Mouse (Mus musculus): ENCODE results near the gene Gm21915. TPM values are rescaled to one million over a fixed set of nuclear protein-coding genes. Genes with fewer than 3 reads are reported as not detected.
A peak's percentile ranks its signal among the peaks of the same experiment; 100 is the strongest.

Gene Gm21915
- polyA plus RNA-seq, 1 experiment from 2014 or later: not detected

- no peaks in the 10 kb centered on the region for H3K36me3 ChIP-seq (replicated peaks; ENCODE audit: insufficient read depth, low read length)
- TF ChIP-seq EP300 (IDR thresholded peaks at IDR 0.05; ENCODE audit: low read depth) (no peak), CTCF (IDR thresholded peaks at IDR 0.05; ENCODE audit: low read depth) (no peak)
- no peak overlapping the region for H3K4me3 ChIP-seq (ENCODE audit: low read depth, low read length)
- no peak overlapping the region for H3K27ac ChIP-seq (ENCODE audit: low read depth)
- no peak overlapping the region for H3K9ac ChIP-seq (replicated peaks)
- 76% methylated on average over 12 of the region's 12 CpGs for WGBS (ENCODE audit: insufficient replicate concordance)
- ATAC-seq (no peak), DNase-seq (no peak)
- H3K9me3 ChIP-seq (ENCODE audit: low read length): no peaks in the 10 kb centered on the region
- no peaks in the 10 kb centered on the region; the same call in 1 of the 2 replicates for H3K4me1 ChIP-seq (ENCODE audit: insufficient read depth)
- H3K4me2 ChIP-seq (ENCODE audit: low read depth, low read length): no peak overlapping the region
- H3K27me3 ChIP-seq (ENCODE audit: insufficient read depth, low read length): no peaks in the 10 kb centered on the region
Observed at GRCm38 (mm10) chr9:40708448-40709140, 38.2 kb downstream of the Gm21915 start.

- H3K4me2 ChIP-seq (ENCODE audit: low read depth, low read length): no peak overlapping the region
- no peaks in the 10 kb centered on the region for H3K9me3 ChIP-seq (ENCODE audit: low read length)
- H3K27me3 ChIP-seq (ENCODE audit: insufficient read depth, low read length): no peaks in the 10 kb centered on the region
- no peak overlapping the region for H3K9ac ChIP-seq (replicated peaks)
- no peaks in the 10 kb centered on the region for H3K36me3 ChIP-seq (replicated peaks; ENCODE audit: insufficient read depth, low read length)
- H3K4me1 ChIP-seq (ENCODE audit: insufficient read depth): no peaks in the 10 kb centered on the region; the same call in 1 of the 2 replicates
- TF ChIP-seq EP300 (IDR thresholded peaks at IDR 0.05; ENCODE audit: low read depth): no peak
- TF ChIP-seq CTCF (IDR thresholded peaks at IDR 0.05; ENCODE audit: low read depth): no peak
- ATAC-seq (no peak), DNase-seq (no peak)
- no peak overlapping the region for H3K4me3 ChIP-seq (ENCODE audit: low read depth, low read length)
- H3K27ac ChIP-seq (ENCODE audit: low read depth): no peak overlapping the region
- 64% methylated on average over 7 of the region's 7 CpGs for WGBS (ENCODE audit: insufficient replicate concordance)
Observed at GRCm38 (mm10) chr9:40709141-40709537, 38.7 kb downstream of the Gm21915 start.

GRCm38 (mm10) chr9:40709587-40709986, 39.2 kb downstream of the Gm21915 start:
- no peaks in the 10 kb centered on the region for H3K36me3 ChIP-seq (replicated peaks; ENCODE audit: insufficient read depth, low read length)
- no peak overlapping the region for H3K9ac ChIP-seq (replicated peaks)
- H3K9me3 ChIP-seq (ENCODE audit: low read length): no peaks in the 10 kb centered on the region
- DNase-seq (no peak), ATAC-seq (no peak)
- H3K27ac ChIP-seq (ENCODE audit: low read depth): no peak overlapping the region
- H3K4me2 ChIP-seq (ENCODE audit: low read depth, low read length): no peak overlapping the region
- H3K27me3 ChIP-seq (ENCODE audit: insufficient read depth, low read length): no peaks in the 10 kb centered on the region
- no peaks in the 10 kb centered on the region; the same call in 1 of the 2 replicates for H3K4me1 ChIP-seq (ENCODE audit: insufficient read depth)
- WGBS (ENCODE audit: insufficient replicate concordance): 71% methylated on average over 3 of the region's 3 CpGs
- H3K4me3 ChIP-seq (ENCODE audit: low read depth, low read length): no peak overlapping the region
- TF ChIP-seq EP300 (IDR thresholded peaks at IDR 0.05; ENCODE audit: low read depth): no peak
- no peak for TF ChIP-seq CTCF (IDR thresholded peaks at IDR 0.05; ENCODE audit: low read depth)

GRCm38 (mm10) chr9:40709991-40710390, 39.6 kb downstream of the Gm21915 start:
- Histone ChIP-seq H3K4me1 (ENCODE audit: insufficient read depth) (no peaks in the 10 kb centered on the region; the same call in 1 of the 2 replicates), H3K4me2 (ENCODE audit: low read depth, low read length) (no peak overlapping the region), H3K36me3 (replicated peaks; ENCODE audit: insufficient read depth, low read length) (no peaks in the 10 kb centered on the region), H3K27me3 (ENCODE audit: insufficient read depth, low read length) (no peaks in the 10 kb centered on the region), H3K27ac (ENCODE audit: low read depth) (no peak overlapping the region), H3K9ac (replicated peaks) (no peak overlapping the region), H3K9me3 (ENCODE audit: low read length) (no peaks in the 10 kb centered on the region), H3K4me3 (ENCODE audit: low read depth, low read length) (no peak overlapping the region)
- DNase-seq (no peak), ATAC-seq (no peak)
- WGBS (ENCODE audit: insufficient replicate concordance): 46% methylated on average over 3 of the region's 3 CpGs
- TF ChIP-seq EP300 (IDR thresholded peaks at IDR 0.05; ENCODE audit: low read depth) (no peak), CTCF (IDR thresholded peaks at IDR 0.05; ENCODE audit: low read depth) (no peak)

GRCm38 (mm10) chr9:40711654-40712053, 41.2 kb downstream of the Gm21915 start:
- WGBS (ENCODE audit: insufficient replicate concordance): 48% methylated on average over 4 of the region's 4 CpGs
- DNase-seq (peak; percentile 22), ATAC-seq (peak; percentile 71; the same call in 1 of the 2 replicates)
- no peaks in the 10 kb centered on the region; the same call in 1 of the 2 replicates for H3K4me1 ChIP-seq (ENCODE audit: insufficient read depth)
- H3K27me3 ChIP-seq (ENCODE audit: insufficient read depth, low read length): no peaks in the 10 kb centered on the region
- H3K27ac ChIP-seq (ENCODE audit: low read depth): 0 out of 2 replicates have a peak overlapping the region, but pooled peaks have one; percentile 0
- H3K9ac ChIP-seq (replicated peaks): no peak overlapping the region
- H3K9me3 ChIP-seq (ENCODE audit: low read length): no peaks in the 10 kb centered on the region
- H3K4me3 ChIP-seq (ENCODE audit: low read depth, low read length): no peak overlapping the region
- no peaks in the 10 kb centered on the region for H3K36me3 ChIP-seq (replicated peaks; ENCODE audit: insufficient read depth, low read length)
- H3K4me2 ChIP-seq (ENCODE audit: low read depth, low read length): no peak overlapping the region
- no peak for TF ChIP-seq EP300 (IDR thresholded peaks at IDR 0.05; ENCODE audit: low read depth)
- TF ChIP-seq CTCF (IDR thresholded peaks at IDR 0.05; ENCODE audit: low read depth): no peak

- Histone ChIP-seq H3K4me3 (ENCODE audit: low read depth, low read length) (no peak overlapping the region), H3K4me2 (ENCODE audit: low read depth, low read length) (no peak overlapping the region), H3K27ac (ENCODE audit: low read depth) (no peak overlapping the region), H3K36me3 (replicated peaks; ENCODE audit: insufficient read depth, low read length) (no peaks in the 10 kb centered on the region), H3K4me1 (ENCODE audit: insufficient read depth) (no peaks in the 10 kb centered on the region), H3K9me3 (ENCODE audit: low read length) (no peaks in the 10 kb centered on the region), H3K9ac (replicated peaks) (no peak overlapping the region), H3K27me3 (ENCODE audit: insufficient read depth, low read length) (no peaks in the 10 kb centered on the region)
- TF ChIP-seq CTCF (IDR thresholded peaks at IDR 0.05; ENCODE audit: low read depth): no peak
- TF ChIP-seq EP300 (IDR thresholded peaks at IDR 0.05; ENCODE audit: low read depth): no peak
- ATAC-seq (no peak), DNase-seq (no peak)
- WGBS (ENCODE audit: insufficient replicate concordance): 60% methylated on average over 18 of the region's 18 CpGs
Observed at GRCm38 (mm10) chr9:40717182-40717874, 46.9 kb downstream of the Gm21915 start.
